Mouse (Mus musculus): ENCODE results near the gene Srsf7. TPM values are rescaled to one million over a fixed set of nuclear protein-coding genes. Genes with fewer than 3 reads are reported as not detected.

Srsf7 gene
- polyA plus RNA-seq (2017; shearing (Covaris generic)): 788 TPM

GRCm38 (mm10) chr17:80206671-80207581 is at the start of gene Srsf7, which contains the start of gene Ttc39d:
Srsf7 (minus strand) TSS chr17:80207307.
Ttc39d (plus strand) TSS chr17:80207460.

GRCm38 (mm10) chr17:80224326-80225116 is 17.4 kb upstream of the Srsf7 start, which contains the start of gene Gemin6:
Gemin6 (plus strand) TSS chr17:80224441.

Other genes starting within 250 kb of the Srsf7 start
- 46.8 TPM for gene Hnrnpll, start 145.0 kb downstream of the Srsf7 start, polyA plus RNA-seq (2017; shearing (Covaris generic))
- gene Galm, start 79.8 kb downstream of the Srsf7 start, polyA plus RNA-seq (2017; shearing (Covaris generic)): 15.4 TPM
- not detected for gene Ttc39d, start 153 bp upstream of the Srsf7 start, polyA plus RNA-seq (2017; shearing (Covaris generic))
- gene Gemin6, start 17.1 kb upstream of the Srsf7 start, polyA plus RNA-seq (2017; shearing (Covaris generic)): 6.0 TPM
- 3.7 TPM for gene Morn2, start 82.9 kb upstream of the Srsf7 start, polyA plus RNA-seq (2017; shearing (Covaris generic))
- gene Dhx57, start 83.2 kb upstream of the Srsf7 start, polyA plus RNA-seq (2017; shearing (Covaris generic)): 20.0 TPM
- gene Arhgef33, start 100.1 kb upstream of the Srsf7 start, polyA plus RNA-seq (2017; shearing (Covaris generic)): not detected
- gene Gm10190, start 166.2 kb upstream of the Srsf7 start, polyA plus RNA-seq (2017; shearing (Covaris generic)): not detected

Data from effector memory CD4-positive, alpha-beta T cell, adult 7 months (primary cell).